Mouse (Mus musculus) embryonic facial prominence, embryonic 14.5 days (tissue): ENCODE results near the gene Tnfrsf25. TPM values are rescaled to one million over a fixed set of nuclear protein-coding genes. Genes with fewer than 3 reads are reported as not detected.

ENCODE experiments used
- ATAC-seq: fragments of 200-750 bp; cut with Nextera tagmentation; 2 replicates; pipeline ENCODE4 v1.8.0; 2017; ENCODE audit warnings: low read depth, moderate number of reproducible peaks, moderate TSS enrichment
- DNase-seq: peaks from one replicate; pipeline ENCODE4 v3.0.0-alpha.2; 2015; ENCODE audit warnings: low spot score
- H3K27ac ChIP-seq: fragments of 300-500 bp; sonication (generic); replicated peaks from 2 replicates; pipeline ENCODE4 v1.5.1; 2014; ENCODE audit warnings: low read depth, mild to moderate bottlenecking, low read length, moderate library complexity
- H3K27me3 ChIP-seq: fragments of 300-500 bp; sonication (generic); replicated peaks from 2 replicates; pipeline ENCODE4 v1.6.1; 2014; ENCODE audit warnings: low read length; ENCODE audit not compliant: control insufficient read depth, insufficient read depth
- H3K36me3 ChIP-seq: fragments of 300-500 bp; sonication (generic); 2 replicates; pipeline ENCODE4 v1.6.1; 2014; ENCODE audit warnings: low read length, mixed read lengths; ENCODE audit not compliant: control insufficient read depth, insufficient read depth
- H3K4me1 ChIP-seq: fragments of 300-500 bp; sonication (generic); 2 replicates; pipeline ENCODE4 v1.6.1; 2014; ENCODE audit warnings: antibody characterized with exemption, low read length; ENCODE audit not compliant: control insufficient read depth, insufficient read depth
- H3K4me2 ChIP-seq: fragments of 300-500 bp; sonication (generic); 2 replicates; pipeline ENCODE4 v1.6.1; 2014; ENCODE audit warnings: low read depth, mild to moderate bottlenecking, low read length, moderate library complexity, mixed read lengths
- H3K4me3 ChIP-seq: fragments of 300-500 bp; sonication (generic); 2 replicates; pipeline ENCODE4 v1.5.1; 2014; ENCODE audit warnings: low read depth, mild to moderate bottlenecking, low read length
- H3K9ac ChIP-seq: fragments of 300-500 bp; sonication (generic); 2 replicates; pipeline ENCODE4 v1.6.1; 2014; ENCODE audit warnings: low read depth, mild to moderate bottlenecking, low read length, moderate library complexity, mixed read lengths
- H3K9me3 ChIP-seq: fragments of 300-500 bp; sonication (generic); 2 replicates; pipeline ENCODE4 v1.6.1; 2016; ENCODE audit warnings: low read length; ENCODE audit not compliant: control insufficient read depth
- WGBS: fragments of 180-500 bp; shearing (Covaris S2); extraction: QIAGEN DNeasy Blood & Tissue Kit; methylation state at CpG from one replicate; pipeline ENCODE4 v1.1.7; 2014; 5-methylcytosine and 5-hydroxymethylcytosine counted together
- polyA plus RNA-seq: library from polyadenylated mRNA; unstranded; fragments of >200 nt; fragmentation: Nextera tagmentation; extraction: Ambion mirVana; gene quantifications from 2 replicates; pipeline ENCODE4 v1.2.1, GENCODE M21; 2014

Gene Tnfrsf25
- polyA plus RNA-seq = 0.65 and 1.4 TPM in 2 replicates

GRCm38 (mm10) chr4:152115921-152116612 lies at the start of gene Tnfrsf25:
Gene Tnfrsf25 (plus strand): TSS chr4:152115934.
- peaks cover 63% of the 10 kb centered on the region for H3K27me3 ChIP-seq
- DNase-seq (no peak), ATAC-seq (peak; percentile 26; the same call in 1 of the 2 replicates)
- peaks cover 27% of the 10 kb centered on the region for H3K4me1 ChIP-seq
- peak within 1 kb of the TSS; percentile 18; the same call in 1 of the 2 replicates for H3K4me3 ChIP-seq
- H3K9ac ChIP-seq = peak within 1 kb of the TSS; percentile 52; the same call in 1 of the 2 replicates
- peaks cover 39% of the 10 kb centered on the region for H3K36me3 ChIP-seq
- peak within 1 kb of the TSS; percentile 47 for H3K4me2 ChIP-seq
- H3K9me3 ChIP-seq = no peaks in the 10 kb centered on the region
- WGBS = 3% methylated on average over 28 of the region's 30 CpGs
- H3K27ac ChIP-seq = no peak within 1 kb of the TSS

GRCm38 (mm10) chr4:152067280-152067679 lies 48.5 kb upstream of the Tnfrsf25 start:
- Histone ChIP-seq H3K4me1 (no peaks in the 10 kb centered on the region), H3K4me2 (no peak overlapping the region), H3K36me3 (no peaks in the 10 kb centered on the region), H3K9ac (no peak overlapping the region), H3K27me3 (no peaks in the 10 kb centered on the region), H3K9me3 (no peaks in the 10 kb centered on the region), H3K27ac (no peak overlapping the region), H3K4me3 (no peak overlapping the region)
- ATAC-seq (no peak), DNase-seq (no peak)

- Histone ChIP-seq H3K9me3 (no peaks in the 10 kb centered on the region), H3K36me3 (no peaks in the 10 kb centered on the region), H3K4me1 (peaks cover 3% of the 10 kb centered on the region; the same call in 1 of the 2 replicates), H3K4me3 (no peak overlapping the region), H3K27ac (no peak overlapping the region), H3K27me3 (no peaks in the 10 kb centered on the region), H3K4me2 (no peak overlapping the region), H3K9ac (no peak overlapping the region)
- DNase-seq = no peak
- 69% methylated on average over 6 of the region's 6 CpGs for WGBS
- no peak for ATAC-seq
Observed at GRCm38 (mm10) chr4:152068166-152068724, 47.5 kb upstream of the Tnfrsf25 start.

GRCm38 (mm10) chr4:152069245-152069644 lies 46.5 kb upstream of the Tnfrsf25 start:
- WGBS = 92% methylated on average over 3 of the region's 3 CpGs

GRCm38 (mm10) chr4:152070494-152071396 lies 45.0 kb upstream of the Tnfrsf25 start:
- Histone ChIP-seq H3K9ac (no peak overlapping the region), H3K4me1 (peaks cover 9% of the 10 kb centered on the region; the same call in 1 of the 2 replicates), H3K9me3 (no peaks in the 10 kb centered on the region), H3K36me3 (no peaks in the 10 kb centered on the region), H3K27me3 (no peaks in the 10 kb centered on the region), H3K27ac (no peak overlapping the region), H3K4me2 (no peak overlapping the region), H3K4me3 (no peak overlapping the region)
- DNase-seq (no peak), ATAC-seq (0 out of 2 replicates have a peak, but pooled peaks have one; percentile 30)
- WGBS = 69% methylated on average over 11 of the region's 11 CpGs

More at GRCm38 (mm10) chr4:152069245-152069644, 46.5 kb upstream of the Tnfrsf25 start:
- Histone ChIP-seq H3K27me3 (no peaks in the 10 kb centered on the region), H3K9me3 (no peaks in the 10 kb centered on the region), H3K27ac (no peak overlapping the region), H3K4me3 (no peak overlapping the region), H3K36me3 (no peaks in the 10 kb centered on the region), H3K9ac (no peak overlapping the region), H3K4me2 (no peak overlapping the region), H3K4me1 (peaks cover 9% of the 10 kb centered on the region; the same call in 1 of the 2 replicates)
- ATAC-seq = no peak
- DNase-seq = no peak

- Histone ChIP-seq H3K4me3 (no peak within 1 kb of the TSS), H3K27me3 (no peaks in the 10 kb centered on the region), H3K9me3 (no peaks in the 10 kb centered on the region), H3K4me1 (peaks cover 9% of the 10 kb centered on the region; the same call in 1 of the 2 replicates), H3K9ac (no peak within 1 kb of the TSS), H3K36me3 (no peaks in the 10 kb centered on the region), H3K27ac (no peak within 1 kb of the TSS), H3K4me2 (no peak within 1 kb of the TSS)
- DNase-seq = peak; percentile 51
- ATAC-seq = no peak
- 49% methylated on average over 8 of the region's 10 CpGs for WGBS
Observed at GRCm38 (mm10) chr4:152072121-152072601, 43.6 kb upstream of the Tnfrsf25 start, which contains the start of gene Plekhg5. Gene Plekhg5 (plus strand): TSS chr4:152072498.

GRCm38 (mm10) chr4:152072655-152073054 lies 43.1 kb upstream of the Tnfrsf25 start:
- Histone ChIP-seq H3K4me3 (no peak overlapping the region), H3K9me3 (no peaks in the 10 kb centered on the region), H3K4me1 (peaks cover 9% of the 10 kb centered on the region; the same call in 1 of the 2 replicates), H3K4me2 (no peak overlapping the region), H3K9ac (no peak overlapping the region), H3K36me3 (no peaks in the 10 kb centered on the region), H3K27ac (no peak overlapping the region), H3K27me3 (no peaks in the 10 kb centered on the region)
- DNase-seq (no peak), ATAC-seq (no peak)
- 72% methylated on average over 10 of the region's 10 CpGs for WGBS

GRCm38 (mm10) chr4:152073715-152074114 lies 42.0 kb upstream of the Tnfrsf25 start:
- no peak overlapping the region for H3K9ac ChIP-seq
- no peak overlapping the region for H3K27ac ChIP-seq
- 77% methylated on average over 6 of the region's 6 CpGs for WGBS
- no peaks in the 10 kb centered on the region for H3K9me3 ChIP-seq
- no peak overlapping the region for H3K4me3 ChIP-seq
- peaks cover 9% of the 10 kb centered on the region; the same call in 1 of the 2 replicates for H3K4me1 ChIP-seq
- no peak for ATAC-seq
- H3K4me2 ChIP-seq = no peak overlapping the region
- peak; percentile 38 for DNase-seq
- H3K27me3 ChIP-seq = no peaks in the 10 kb centered on the region
- H3K36me3 ChIP-seq = no peaks in the 10 kb centered on the region
